27 mouse cellular contexts compared by ENCODE assay signal in genomic region chr4:33077724-33078123, GRCm38 (mm10). TPM values are rescaled to one million over a fixed set of nuclear protein-coding genes. Genes with fewer than 3 reads are reported as not detected.
DNase-seq lines count a peak whose midpoint lies in the region; ATAC-seq and TF ChIP-seq lines count a peak whose summit lies in the region.
"Had no signal": no experiment of that assay in that cellular context is flagged by ENCODE, and none has a peak within 500 bp of the region (broad histone marks: within the 10 kb centered on the region; RNA-seq: fewer than 3 reads in every experiment).

No protein-coding gene starts in this region.

- H3K27me3 ChIP-seq in heart, embryonic 16.5 days (ENCODE audit: control insufficient read depth, insufficient read depth, low read length): no peaks in the 10 kb centered on the region
- H3K27me3 ChIP-seq in heart, embryonic 10.5 days (ENCODE audit: insufficient read depth, poor library complexity, severe bottlenecking): no peaks in the 10 kb centered on the region
- H3K27me3 ChIP-seq in thymus, adult 2 months (ENCODE audit: control insufficient read depth, insufficient read depth, low read length): no peaks in the 10 kb centered on the region
- H3K27me3 ChIP-seq: embryonic facial prominence, embryonic 13.5 days; forebrain, embryonic 13.5 days; limb, embryonic 15.5 days; Patski had no signal

- H3K9ac ChIP-seq in heart, embryonic 16.5 days (ENCODE audit: low read length): no peak overlapping the region
- H3K9ac ChIP-seq: embryonic facial prominence, embryonic 13.5 days; forebrain, embryonic 13.5 days; limb, embryonic 15.5 days; liver, embryonic 14.5 days; lung, embryonic 14.5 days had no signal

- peaks cover under 1% of the 10 kb centered on the region; the same call in 1 of the 2 replicates for H3K4me1 ChIP-seq in heart, embryonic 16.5 days (ENCODE audit: control insufficient read depth, insufficient read depth, low read length)
- peaks cover 8% of the 10 kb centered on the region; the same call in 1 of the 2 replicates for H3K4me1 ChIP-seq in heart, embryonic 10.5 days
- peaks cover 34% of the 10 kb centered on the region for H3K4me1 ChIP-seq in thymus, adult 2 months (replicated peaks; ENCODE audit: control insufficient read depth, insufficient read depth, low read length)
- H3K4me1 ChIP-seq: embryonic facial prominence, embryonic 13.5 days; limb, embryonic 15.5 days had no signal

- no peak overlapping the region for H3K4me2 ChIP-seq in heart, embryonic 16.5 days (ENCODE audit: low read depth, low read length)
- H3K4me2 ChIP-seq: embryonic facial prominence, embryonic 13.5 days; forebrain, embryonic 13.5 days; limb, embryonic 15.5 days; lung, embryonic 14.5 days had no signal

- 0 out of 2 replicates have a peak, but pooled peaks have one; percentile 35 for ATAC-seq in heart, embryonic 16.5 days (replicated peaks; ENCODE audit: extremely low read depth, insufficient read depth, low FRiP score)
- ATAC-seq in erythroblast, adult 5-6 weeks (replicated peaks; ENCODE audit: low FRiP score, poor library complexity, severe bottlenecking): no peak
- ATAC-seq: forebrain, embryonic 13.5 days; midbrain, embryonic 16.5 days; Patski had no signal

- no peak overlapping the region for H3K4me3 ChIP-seq in heart, embryonic 16.5 days (ENCODE audit: low read length)
- H3K4me3 ChIP-seq in heart, embryonic 10.5 days: no peak overlapping the region
- H3K4me3 ChIP-seq in thymus, adult 2 months (ENCODE audit: control insufficient read depth, insufficient read depth, low read length): no peak overlapping the region
- H3K4me3 ChIP-seq: embryonic facial prominence, embryonic 13.5 days; forebrain, embryonic 13.5 days; limb, embryonic 15.5 days; myocyte had no signal

- TF ChIP-seq CTCF in thymus, adult 2 months (IDR thresholded peaks at IDR 0.05; ENCODE audit: borderline replicate concordance, control insufficient read depth, extremely low read depth, insufficient read depth, low read length, poor library complexity): no peak

- TF ChIP-seq POLR2A in thymus, adult 2 months (IDR thresholded peaks at IDR 0.05; ENCODE audit: control insufficient read depth, extremely low read depth, insufficient read depth, low read length, poor library complexity): no peak

- DNase-seq in heart, embryonic 10.5 days (ENCODE audit: low spot score): no peak
- peak; percentile 28 for DNase-seq in T-cell, adult 2 months (ENCODE audit: low spot score)
- DNase-seq in thymus, adult 2 months: peak; percentile 52
- peak; percentile 63 for DNase-seq in thymus, postnatal 4 days
- no peak for DNase-seq in layer of hippocampus, postnatal 36 days
- DNase-seq: adrenal gland, adult 8-10 months; cerebellum, adult 8-10 months; cerebellum, postnatal 36 days; embryo, embryonic 11 days; gastrocnemius, postnatal 36 days; heart, postnatal 10 days; kidney, adult 18-20 months; kidney, postnatal 4 days; lung, embryonic 14.5 days; lung, postnatal 36 days had no signal

- no peak overlapping the region for H3K27ac ChIP-seq in heart, embryonic 16.5 days (ENCODE audit: low read length)
- no peak overlapping the region for H3K27ac ChIP-seq in heart, embryonic 10.5 days
- H3K27ac ChIP-seq in thymus, adult 2 months (ENCODE audit: control insufficient read depth, insufficient read depth, low read length): peak overlapping the region; percentile 50
- H3K27ac ChIP-seq: embryonic facial prominence, embryonic 13.5 days; forebrain, embryonic 13.5 days; limb, embryonic 15.5 days; liver, embryonic 14.5 days had no signal

- WGBS in heart, embryonic 16.5 days: 54% methylated on average over 8 of the region's 8 CpGs
- 48% methylated on average over 8 of the region's 8 CpGs for WGBS in heart, embryonic 10.5 days
- 12% methylated on average over 8 of the region's 8 CpGs for WGBS in thymus, adult 2 months

- no peaks in the 10 kb centered on the region for H3K36me3 ChIP-seq in heart, embryonic 16.5 days (ENCODE audit: control insufficient read depth, insufficient read depth)
- H3K36me3 ChIP-seq in heart, embryonic 10.5 days: no peaks in the 10 kb centered on the region
- H3K36me3 ChIP-seq in thymus, adult 2 months (ENCODE audit: control insufficient read depth, insufficient read depth, low read length): no peaks in the 10 kb centered on the region
- H3K36me3 ChIP-seq: embryonic facial prominence, embryonic 13.5 days; G1E; limb, embryonic 15.5 days had no signal

- H3K9me3 ChIP-seq in heart, embryonic 16.5 days (replicated peaks; ENCODE audit: control insufficient read depth, low read length): no peaks in the 10 kb centered on the region
- H3K9me3 ChIP-seq in heart, embryonic 10.5 days: no peaks in the 10 kb centered on the region
- H3K9me3 ChIP-seq: embryonic facial prominence, embryonic 13.5 days; forebrain, embryonic 13.5 days; G1E; limb, embryonic 15.5 days had no signal

RNA-seq across cellular contexts. Expression of gene Gabrr2, which starts 14.9 kb away (rescaled TPM):
- polyA plus RNA-seq in heart, embryonic 16.5 days (2015; fragmentation: Nextera tagmentation; extraction: Ambion mirVana): 0.17 and 0.69 TPM in 2 replicates
- 0.21 and 0.62 TPM in 2 replicates for polyA plus RNA-seq in heart, embryonic 10.5 days (2016; fragmentation: Nextera tagmentation; extraction: Ambion mirVana)
- 3.0 and 3.9 TPM in 2 replicates for polyA plus RNA-seq in thymus, adult 2 months (2012; rRNA removed)
- not detected in 2 replicates for total RNA-seq in erythroblast, adult 5-6 weeks (2015; ENCODE audit: low replicate concordance)
- 1.5 TPM in 1 of 2 replicates, not detected in the other for total RNA-seq in erythroblast, adult 5-6 weeks (2017; ENCODE audit: low replicate concordance)
- under 1 TPM; 0.85 to 0.96 TPM for total RNA-seq in layer of hippocampus, postnatal 36 days (2021)
- polyA plus RNA-seq: G1E had no signal

RNA-seq across cellular contexts. Expression of gene Ube2j1, which starts 46.5 kb away (rescaled TPM):
- polyA plus RNA-seq in heart, embryonic 16.5 days (2015; fragmentation: Nextera tagmentation; extraction: Ambion mirVana): 32.9 and 35.3 TPM in 2 replicates
- 39.0 and 42.7 TPM in 2 replicates for polyA plus RNA-seq in heart, embryonic 10.5 days (2016; fragmentation: Nextera tagmentation; extraction: Ambion mirVana)
- 28.7 and 30.1 TPM in 2 replicates for polyA plus RNA-seq in thymus, adult 2 months (2012; rRNA removed)
- total RNA-seq in erythroblast, adult 5-6 weeks (2015; ENCODE audit: low replicate concordance): 18.6 and 23.4 TPM in 2 replicates
- 15.5 and 28.6 TPM in 2 replicates for total RNA-seq in erythroblast, adult 5-6 weeks (2017; ENCODE audit: low replicate concordance)
- total RNA-seq in layer of hippocampus, postnatal 36 days (2021): 100 to 1,000 TPM in 1 of 2 experiments, 10 to 100 TPM in 1; 98.5 to 104 TPM

RNA-seq across cellular contexts. Expression of gene Gabrr1, which starts 54.6 kb away (rescaled TPM):
- polyA plus RNA-seq in heart, embryonic 16.5 days (2015; fragmentation: Nextera tagmentation; extraction: Ambion mirVana): 0.09 and 0.12 TPM in 2 replicates
- polyA plus RNA-seq in heart, embryonic 10.5 days (2016; fragmentation: Nextera tagmentation; extraction: Ambion mirVana): 0.08 and 0.10 TPM in 2 replicates
- polyA plus RNA-seq in thymus, adult 2 months (2012; rRNA removed): 0.09 and 0.18 TPM in 2 replicates
- not detected in 2 replicates for total RNA-seq in erythroblast, adult 5-6 weeks (2015; ENCODE audit: low replicate concordance)
- total RNA-seq in erythroblast, adult 5-6 weeks (2017; ENCODE audit: low replicate concordance): not detected in 2 replicates
- total RNA-seq in layer of hippocampus, postnatal 36 days (2021): under 1 TPM in 1 of 2 experiments, not detected in 1; 0.20 TPM
- total RNA-seq: gastrocnemius, postnatal 36 days had no signal
- polyA plus RNA-seq: embryonic facial prominence, embryonic 13.5 days; forebrain, embryonic 13.5 days; G1E; hindbrain, embryonic 11.5 days; lung, embryonic 14.5 days; myocyte; Patski; spleen, adult 2 months had no signal

Comparison
In these comparisons a context has a peak if more than half of its experiments do, and no peak if none do; other contexts are left out.
1. DNase-seq: peak in T-cell, adult 2 months (single experiment), thymus, adult 2 months (single experiment) and thymus, postnatal 4 days (single experiment); none in heart, embryonic 10.5 days (single experiment) and layer of hippocampus, postnatal 36 days (0 of 2).